Mouse (Mus musculus) megakaryocyte, embryonic 14.5 days (primary cell): ENCODE measurements at regions not wholly inside any gene's neighbourhood (a gene's known extent, or its start where the extent isn't known, plus 50 kb on each side); places are given as distances from the start of the nearest gene placed in this dataset.

ENCODE experiments used
- H3K27me3 ChIP-seq: replicated peaks from 2 replicates; pipeline ENCODE3; 2012; ENCODE audit warnings: inconsistent platforms
- H3K36me3 ChIP-seq: replicated peaks from 2 replicates; pipeline ENCODE3; 2012; ENCODE audit warnings: low read length, inconsistent platforms, mixed read lengths
- H3K4me1 ChIP-seq: 2 replicates; pipeline ENCODE4 v1.6.1; 2012; ENCODE audit warnings: inconsistent platforms
- H3K4me3 ChIP-seq: replicated peaks from 2 replicates; pipeline ENCODE3; 2012; ENCODE audit warnings: moderate library complexity, mild to moderate bottlenecking, inconsistent platforms
- H3K9me3 ChIP-seq: 2 replicates; pipeline ENCODE4 v1.6.1; 2012; ENCODE audit warnings: inconsistent platforms
- FLI1 ChIP-seq: IDR thresholded peaks from 2 replicates; pipeline ENCODE4 v1.6.1; 2012; ENCODE audit warnings: low read length, inconsistent platforms, mixed read lengths
- GATA1 ChIP-seq: IDR thresholded peaks from 3 replicates; pipeline ENCODE4 v1.6.1; 2012; ENCODE audit warnings: mixed read lengths, low read length, inconsistent platforms, borderline replicate concordance

GRCm38 (mm10) chr16:29814039-29814438 is 234.9 kb downstream of the Opa1 start:
- Histone ChIP-seq H3K4me3 (peak overlapping the region; percentile 93), H3K36me3 (no peaks in the 10 kb centered on the region), H3K9me3 (0 out of 2 replicates have a peak, but pooled peaks cover 3% of the 10 kb centered on the region), H3K27me3 (peaks cover 72% of the 10 kb centered on the region), H3K4me1 (peaks cover 51% of the 10 kb centered on the region)
- TF ChIP-seq FLI1 (no peak), GATA1 (no peak)

GRCm38 (mm10) chr16:29814655-29815054 is 235.5 kb downstream of the Opa1 start:
- H3K36me3 ChIP-seq, result no peaks in the 10 kb centered on the region
- 0 out of 2 replicates have a peak, but pooled peaks cover 3% of the 10 kb centered on the region for H3K9me3 ChIP-seq
- H3K4me3 ChIP-seq, result no peak overlapping the region
- TF ChIP-seq FLI1 (no peak), GATA1 (no peak)
- peaks cover 68% of the 10 kb centered on the region for H3K27me3 ChIP-seq
- H3K4me1 ChIP-seq, result peaks cover 51% of the 10 kb centered on the region

GRCm38 (mm10) chr16:29815200-29815599 is 236.1 kb downstream of the Opa1 start:
- Histone ChIP-seq H3K36me3 (no peaks in the 10 kb centered on the region), H3K27me3 (peaks cover 66% of the 10 kb centered on the region), H3K4me1 (peaks cover 53% of the 10 kb centered on the region), H3K4me3 (no peak overlapping the region), H3K9me3 (0 out of 2 replicates have a peak, but pooled peaks cover 3% of the 10 kb centered on the region)
- TF ChIP-seq GATA1 (no peak), FLI1 (no peak)

GRCm38 (mm10) chr16:29815632-29816337 is 236.7 kb downstream of the Opa1 start:
- Histone ChIP-seq H3K4me1 (peaks cover 57% of the 10 kb centered on the region), H3K9me3 (0 out of 2 replicates have a peak, but pooled peaks cover 3% of the 10 kb centered on the region), H3K27me3 (peaks cover 65% of the 10 kb centered on the region), H3K36me3 (no peaks in the 10 kb centered on the region), H3K4me3 (no peak overlapping the region)
- no peak for TF ChIP-seq FLI1

- TF ChIP-seq GATA1, result no peak
- no peak for TF ChIP-seq FLI1
- H3K4me3 ChIP-seq, result peak overlapping the region; percentile 21
- no peaks in the 10 kb centered on the region for H3K36me3 ChIP-seq
- H3K27me3 ChIP-seq, result peaks cover 55% of the 10 kb centered on the region
- H3K9me3 ChIP-seq, result 0 out of 2 replicates have a peak, but pooled peaks cover 3% of the 10 kb centered on the region
- H3K4me1 ChIP-seq, result peaks cover 63% of the 10 kb centered on the region
Observed at GRCm38 (mm10) chr16:29816681-29817369, 237.7 kb downstream of the Opa1 start.

GRCm38 (mm10) chr16:29818807-29819440 is 239.8 kb downstream of the Opa1 start:
- H3K4me3 ChIP-seq, result no peak overlapping the region
- H3K9me3 ChIP-seq, result no peaks in the 10 kb centered on the region
- TF ChIP-seq FLI1 (no peak), GATA1 (no peak)
- peaks cover 34% of the 10 kb centered on the region for H3K27me3 ChIP-seq
- H3K36me3 ChIP-seq, result no peaks in the 10 kb centered on the region
- H3K4me1 ChIP-seq, result peaks cover 68% of the 10 kb centered on the region

GRCm38 (mm10) chr16:29820704-29821103 is 241.6 kb downstream of the Opa1 start:
- peaks cover 17% of the 10 kb centered on the region for H3K27me3 ChIP-seq
- H3K4me1 ChIP-seq, result peaks cover 57% of the 10 kb centered on the region
- no peak for TF ChIP-seq FLI1
- TF ChIP-seq GATA1, result no peak
- H3K36me3 ChIP-seq, result no peaks in the 10 kb centered on the region
- H3K4me3 ChIP-seq, result no peak overlapping the region
- H3K9me3 ChIP-seq, result no peaks in the 10 kb centered on the region

GRCm38 (mm10) chr16:29822110-29822509 is 242.1 kb upstream of the Hes1 start:
- Histone ChIP-seq H3K36me3 (no peaks in the 10 kb centered on the region), H3K4me1 (peaks cover 54% of the 10 kb centered on the region), H3K4me3 (no peak overlapping the region), H3K9me3 (no peaks in the 10 kb centered on the region), H3K27me3 (peaks cover 10% of the 10 kb centered on the region)
- TF ChIP-seq FLI1 (no peak), GATA1 (no peak)

GRCm38 (mm10) chr16:29822843-29823401 is 241.3 kb upstream of the Hes1 start:
- H3K27me3 ChIP-seq, result peaks cover 7% of the 10 kb centered on the region
- peaks cover 2% of the 10 kb centered on the region for H3K9me3 ChIP-seq
- no peak overlapping the region for H3K4me3 ChIP-seq
- H3K36me3 ChIP-seq, result peaks cover 2% of the 10 kb centered on the region
- TF ChIP-seq FLI1, result no peak
- H3K4me1 ChIP-seq, result peaks cover 54% of the 10 kb centered on the region

- Histone ChIP-seq H3K27me3 (no peaks in the 10 kb centered on the region), H3K36me3 (peaks cover 5% of the 10 kb centered on the region), H3K9me3 (peaks cover 15% of the 10 kb centered on the region), H3K4me1 (peaks cover 37% of the 10 kb centered on the region), H3K4me3 (peak overlapping the region; percentile 38)
- no peak for TF ChIP-seq GATA1
- TF ChIP-seq FLI1, result no peak
Observed at GRCm38 (mm10) chr16:29826927-29827326, 237.3 kb upstream of the Hes1 start.
